Mouse (Mus musculus): ENCODE measurements at regions not wholly inside any gene's neighbourhood (a gene's known extent, or its start where the extent isn't known, plus 50 kb on each side); places are given as distances from the start of the nearest gene placed in this dataset.

GRCm38 (mm10) chr13:10527251-10527650 is 166.6 kb upstream of the Chrm3 start:
- no peak for DNase-seq (ENCODE audit: low spot score)

GRCm38 (mm10) chr13:10526470-10527207 is 166.0 kb upstream of the Chrm3 start:
- DNase-seq (ENCODE audit: low spot score): peak; percentile 57

DNA sequence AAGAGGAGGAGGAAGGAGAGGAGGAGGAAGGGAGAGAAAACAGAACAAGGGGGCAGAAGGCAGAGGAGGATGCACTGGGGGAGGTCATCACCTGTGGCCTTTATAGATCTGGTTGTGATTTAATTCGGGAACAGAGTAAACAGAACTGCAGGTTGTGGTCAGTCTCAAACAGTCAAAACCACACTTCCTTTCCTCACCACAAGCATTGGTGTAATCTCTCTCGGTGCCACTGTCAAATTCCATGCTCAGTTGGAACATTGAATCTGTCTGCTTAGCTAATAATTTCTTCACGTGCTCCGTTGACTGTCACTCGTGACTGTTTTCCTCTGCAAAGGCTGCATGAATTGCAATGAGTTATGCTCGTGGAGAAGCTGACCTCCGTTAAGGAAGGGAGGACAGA is 143.6 kb upstream of the Chrm3 start:
- DNase-seq (ENCODE audit: low spot score): no peak

- no peak for DNase-seq (ENCODE audit: low spot score)
These were observed 94.7 kb upstream of the Chrm3 start for GRCm38 (mm10) chr13:10455323-10455722.

DNA sequence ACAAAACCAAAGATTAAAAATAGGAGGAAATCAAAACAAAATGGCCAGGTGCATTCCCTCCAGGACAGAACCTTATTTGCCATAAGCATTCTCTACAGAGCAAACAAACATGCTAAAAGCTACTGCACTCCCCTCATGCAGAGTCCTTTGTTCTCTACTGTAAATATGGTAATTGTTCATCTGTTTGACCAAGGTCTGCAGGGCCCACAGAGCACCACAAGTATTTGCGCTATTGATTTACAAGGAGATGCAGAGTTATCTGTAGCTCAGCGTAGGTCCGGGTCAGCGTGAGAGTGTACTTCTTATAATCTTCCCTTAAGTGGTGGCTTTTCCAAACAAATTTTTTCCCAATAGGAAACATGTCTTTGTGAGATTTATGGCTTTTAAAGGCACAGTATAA is 94.0 kb upstream of the Chrm3 start:
- DNase-seq (ENCODE audit: low spot score): no peak

- DNase-seq (ENCODE audit: low spot score): no peak
These were observed 90.4 kb upstream of the Chrm3 start for GRCm38 (mm10) chr13:10451057-10451456.

DNA sequence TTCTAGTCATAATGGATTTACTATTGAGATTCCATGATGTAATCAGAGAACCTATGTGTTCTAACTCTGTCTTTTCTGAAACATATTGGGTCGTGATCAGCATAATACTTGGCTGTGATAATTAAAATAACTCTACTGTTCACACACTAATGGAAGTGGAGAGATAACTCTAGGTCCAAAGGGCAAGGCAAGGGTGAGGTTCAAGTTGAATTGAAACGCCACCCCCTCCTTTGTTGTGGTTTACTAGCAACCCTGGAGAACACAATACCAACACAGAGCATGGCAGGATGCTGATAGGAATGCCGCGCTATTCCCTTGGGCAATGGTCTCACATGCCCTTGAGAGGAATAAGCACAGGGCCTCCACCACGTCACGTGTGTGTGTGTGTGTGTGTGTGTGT is 88.9 kb upstream of the Chrm3 start:
- no peak for DNase-seq (ENCODE audit: low spot score)

DNA sequence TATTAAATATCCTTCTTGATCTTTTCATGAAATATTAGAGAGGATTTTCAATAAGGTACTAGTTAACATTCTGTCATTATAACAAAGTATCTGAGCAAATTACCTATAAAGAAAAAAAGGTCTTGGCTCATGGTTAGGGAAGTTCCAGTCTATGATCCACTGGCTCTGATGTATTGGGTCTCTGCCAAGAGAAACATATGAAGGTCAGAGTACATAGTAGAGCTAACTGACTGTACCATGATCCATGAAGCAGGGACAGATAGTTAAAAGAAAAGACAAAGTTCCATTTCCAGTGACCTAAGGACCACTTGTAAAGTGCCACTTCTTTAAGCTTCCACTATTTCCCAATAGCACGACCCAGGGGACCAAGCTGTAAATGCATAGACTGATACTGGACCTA is 87.2 kb upstream of the Chrm3 start:
- DNase-seq (ENCODE audit: low spot score): no peak

DNA sequence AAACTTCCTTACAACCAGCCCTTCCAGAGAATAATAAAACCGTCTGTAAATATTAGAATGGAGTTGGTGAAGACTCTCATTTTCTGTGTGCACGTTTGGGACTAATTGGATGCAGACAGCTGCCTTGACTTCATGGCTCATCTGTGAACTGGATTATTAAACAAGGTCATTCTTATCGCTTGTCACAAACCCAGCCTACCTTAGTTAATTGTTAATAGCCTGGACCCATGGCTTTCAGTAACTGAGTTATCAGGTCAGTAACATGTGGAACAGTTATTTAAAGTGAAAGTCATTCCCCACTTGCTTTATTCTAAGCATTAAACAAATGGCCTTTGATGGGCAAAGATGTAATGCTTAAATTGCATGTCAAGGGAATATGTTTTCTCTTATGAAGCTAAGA is 85.0 kb upstream of the Chrm3 start:
- DNase-seq (ENCODE audit: low spot score): no peak
